Mouse (Mus musculus) olfactory bulb, adult 2 months (tissue): ENCODE measurements around the gene Kpna3.

Source experiments
- CTCF ChIP-seq: fragments of 200-500 bp; IDR thresholded peaks from 2 replicates; pipeline ENCODE4 v1.5.1; 2012; ENCODE audit warnings: low read depth, mild to moderate bottlenecking, low read length, moderate library complexity; ENCODE audit not compliant: insufficient read depth
- POLR2A ChIP-seq: fragments of 200-500 bp; IDR thresholded peaks from 2 replicates; pipeline ENCODE4 v1.6.1; 2012; ENCODE audit warnings: mild to moderate bottlenecking, low read depth, low read length, moderate library complexity; ENCODE audit not compliant: insufficient read depth

DNA sequence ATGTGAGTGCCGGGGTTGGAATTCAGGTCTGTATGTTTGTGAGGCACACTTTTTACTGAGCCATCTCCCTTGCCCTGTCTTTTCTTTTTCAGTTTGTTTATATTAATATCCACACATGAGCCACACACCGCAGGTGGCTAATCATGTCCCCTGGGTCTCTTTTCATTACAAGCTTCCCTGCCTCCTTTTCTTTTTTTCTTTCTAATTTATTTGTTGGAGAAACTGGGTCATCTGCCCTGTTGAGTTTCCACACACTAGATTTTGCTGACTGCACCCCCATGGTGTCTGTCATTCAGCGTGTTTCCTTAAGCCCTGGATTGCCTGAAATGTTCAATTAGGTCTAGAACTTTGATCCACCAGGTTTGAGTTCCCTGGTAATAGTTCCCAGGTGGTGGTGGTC lies 15.9 kb upstream of the Kpna3 start:
- TF ChIP-seq CTCF (no peak), POLR2A (no peak)
